Mouse (Mus musculus): Measurements from ENCODE around the gene Plod3.

GRCm38 (mm10) chr5:136970703-136971102 lies 16.1 kb upstream of the Plod3 start:
- no peak for TF ChIP-seq POLR2A (IDR thresholded peaks at IDR 0.05; ENCODE audit: insufficient read length, low read depth)
- TF ChIP-seq POLR2AphosphoS2 (IDR thresholded peaks at IDR 0.05; ENCODE audit: insufficient read length, low read depth), result no peak
- TF ChIP-seq E2F4 (IDR thresholded peaks at IDR 0.05; ENCODE audit: insufficient read depth), result no peak
- no peak for TF ChIP-seq MAX (IDR thresholded peaks at IDR 0.05; ENCODE audit: low read depth)
- no peak for TF ChIP-seq REST (IDR thresholded peaks at IDR 0.05; ENCODE audit: insufficient read depth, insufficient read length)
- no peak for TF ChIP-seq CEBPB (IDR thresholded peaks at IDR 0.05; ENCODE audit: insufficient read depth, poor library complexity, severe bottlenecking)

Data from myocyte (in vitro differentiated cells).